Mouse (Mus musculus) limb, embryonic 15.5 days (tissue): ENCODE measurements at regions not wholly inside any gene's neighbourhood (a gene's known extent, or its start where the extent isn't known, plus 50 kb on each side); places are given as distances from the start of the nearest gene placed in this dataset.

Experiments used
- ATAC-seq: fragments of 200-750 bp; cut with Nextera tagmentation; 2 replicates; pipeline ENCODE4 v1.8.0; 2017; ENCODE audit warnings: low read depth, moderate TSS enrichment; ENCODE audit not compliant: insufficient number of reproducible peaks, low FRiP score, low TSS enrichment
- H3K27ac ChIP-seq: fragments of 300-500 bp; sonication (generic); 2 replicates; pipeline ENCODE4 v1.5.1; 2015; ENCODE audit warnings: moderate library complexity, mild to moderate bottlenecking, inconsistent platforms
- H3K27me3 ChIP-seq: fragments of 300-500 bp; sonication (generic); 2 replicates; pipeline ENCODE4 v1.6.1; 2015; ENCODE audit warnings: inconsistent platforms
- H3K36me3 ChIP-seq: fragments of 300-500 bp; sonication (generic); 2 replicates; pipeline ENCODE4 v1.6.1; 2015; ENCODE audit warnings: inconsistent platforms
- H3K4me1 ChIP-seq: fragments of 300-500 bp; sonication (generic); 2 replicates; pipeline ENCODE4 v1.6.1; 2015; ENCODE audit warnings: inconsistent platforms
- H3K4me2 ChIP-seq: fragments of 300-500 bp; sonication (generic); 2 replicates; pipeline ENCODE4 v1.6.1; 2015; ENCODE audit warnings: mild to moderate bottlenecking, inconsistent platforms
- H3K4me3 ChIP-seq: fragments of 300-500 bp; sonication (generic); 2 replicates; pipeline ENCODE4 v1.5.1; 2015; ENCODE audit warnings: mild to moderate bottlenecking, inconsistent platforms
- H3K9ac ChIP-seq: fragments of 300-500 bp; sonication (generic); 2 replicates; pipeline ENCODE4 v1.6.1; 2015; ENCODE audit warnings: inconsistent platforms
- H3K9me3 ChIP-seq: fragments of 300-500 bp; sonication (generic); 2 replicates; pipeline ENCODE4 v1.6.1; 2016; ENCODE audit warnings: inconsistent platforms
- WGBS: fragments of 180-500 bp; shearing (Covaris S2); methylation state at CpG from one replicate; pipeline ENCODE4 v1.1.7; 2015; 5-methylcytosine and 5-hydroxymethylcytosine counted together

- 26% methylated on average over 3 of the region's 3 CpGs for WGBS
- no peak overlapping the region for H3K4me3 ChIP-seq
- no peak for ATAC-seq
- H3K9me3 ChIP-seq = no peaks in the 10 kb centered on the region
- no peak overlapping the region for H3K9ac ChIP-seq
- H3K27me3 ChIP-seq = no peaks in the 10 kb centered on the region
- no peak overlapping the region for H3K4me2 ChIP-seq
- no peaks in the 10 kb centered on the region for H3K36me3 ChIP-seq
- H3K27ac ChIP-seq = no peak overlapping the region
- H3K4me1 ChIP-seq = no peaks in the 10 kb centered on the region
Measured at GRCm38 (mm10) chr12:95239158-95239779, 452.8 kb upstream of the Flrt2 start.

- no peaks in the 10 kb centered on the region for H3K4me1 ChIP-seq
- H3K4me2 ChIP-seq = no peak overlapping the region
- no peak overlapping the region for H3K4me3 ChIP-seq
- H3K36me3 ChIP-seq = no peaks in the 10 kb centered on the region
- no peaks in the 10 kb centered on the region for H3K27me3 ChIP-seq
- no peak for ATAC-seq
- 0 out of 2 replicates have a peak, but pooled peaks cover 4% of the 10 kb centered on the region for H3K9me3 ChIP-seq
- WGBS = 57% methylated on average over 3 of the region's 3 CpGs
- no peak overlapping the region for H3K9ac ChIP-seq
- H3K27ac ChIP-seq = no peak overlapping the region
Measured at GRCm38 (mm10) chr12:95267187-95267586, 424.8 kb upstream of the Flrt2 start.

GRCm38 (mm10) chr12:95305386-95305785, 386.6 kb upstream of the Flrt2 start:
- Histone ChIP-seq H3K9me3 (no peaks in the 10 kb centered on the region), H3K27ac (no peak overlapping the region), H3K4me1 (no peaks in the 10 kb centered on the region), H3K4me2 (no peak overlapping the region), H3K36me3 (no peaks in the 10 kb centered on the region), H3K9ac (no peak overlapping the region), H3K4me3 (no peak overlapping the region), H3K27me3 (no peaks in the 10 kb centered on the region)
- WGBS = 87% methylated on average over 2 of the region's 2 CpGs
- no peak for ATAC-seq

GRCm38 (mm10) chr12:95315151-95315750, 376.8 kb upstream of the Flrt2 start:
- Histone ChIP-seq H3K4me1 (no peaks in the 10 kb centered on the region), H3K27me3 (no peaks in the 10 kb centered on the region), H3K9ac (no peak overlapping the region), H3K4me2 (no peak overlapping the region), H3K27ac (no peak overlapping the region), H3K36me3 (no peaks in the 10 kb centered on the region), H3K4me3 (no peak overlapping the region), H3K9me3 (no peaks in the 10 kb centered on the region)
- ATAC-seq = no peak
- 85% methylated on average over 2 of the region's 2 CpGs for WGBS

- WGBS = 44% methylated on average over 1 of the region's 1 CpGs
- no peak overlapping the region for H3K4me2 ChIP-seq
- H3K9me3 ChIP-seq = no peaks in the 10 kb centered on the region
- no peak overlapping the region for H3K4me3 ChIP-seq
- H3K36me3 ChIP-seq = no peaks in the 10 kb centered on the region
- H3K9ac ChIP-seq = no peak overlapping the region
- no peak overlapping the region for H3K27ac ChIP-seq
- no peaks in the 10 kb centered on the region for H3K4me1 ChIP-seq
- no peaks in the 10 kb centered on the region for H3K27me3 ChIP-seq
- ATAC-seq = no peak
Measured at GRCm38 (mm10) chr12:95316820-95317219, 375.2 kb upstream of the Flrt2 start.

- ATAC-seq = no peak
- Histone ChIP-seq H3K4me2 (no peak overlapping the region), H3K4me1 (no peaks in the 10 kb centered on the region), H3K9ac (no peak overlapping the region), H3K27ac (no peak overlapping the region), H3K4me3 (no peak overlapping the region), H3K27me3 (no peaks in the 10 kb centered on the region), H3K9me3 (no peaks in the 10 kb centered on the region), H3K36me3 (no peaks in the 10 kb centered on the region)
- WGBS = 83% methylated on average over 3 of the region's 3 CpGs
Measured at GRCm38 (mm10) chr12:95321693-95322092, 370.3 kb upstream of the Flrt2 start.

- ATAC-seq = no peak
- H3K4me2 ChIP-seq = no peak overlapping the region
- no peak overlapping the region for H3K4me3 ChIP-seq
- no peak overlapping the region for H3K27ac ChIP-seq
- WGBS = 25% methylated on average over 1 of the region's 1 CpGs
- H3K9ac ChIP-seq = no peak overlapping the region
- no peaks in the 10 kb centered on the region for H3K4me1 ChIP-seq
- H3K36me3 ChIP-seq = no peaks in the 10 kb centered on the region
- no peaks in the 10 kb centered on the region for H3K9me3 ChIP-seq
- H3K27me3 ChIP-seq = no peaks in the 10 kb centered on the region
Measured at GRCm38 (mm10) chr12:95329666-95330065, 362.4 kb upstream of the Flrt2 start.

GRCm38 (mm10) chr12:95347786-95348185, 344.2 kb upstream of the Flrt2 start:
- ATAC-seq = no peak
- Histone ChIP-seq H3K27me3 (no peaks in the 10 kb centered on the region), H3K4me3 (no peak overlapping the region), H3K27ac (no peak overlapping the region), H3K4me1 (no peaks in the 10 kb centered on the region), H3K36me3 (no peaks in the 10 kb centered on the region), H3K9ac (no peak overlapping the region), H3K4me2 (no peak overlapping the region), H3K9me3 (no peaks in the 10 kb centered on the region)
- WGBS = 78% methylated on average over 5 of the region's 5 CpGs

- WGBS = 67% methylated on average over 6 of the region's 6 CpGs
- no peak for ATAC-seq
- Histone ChIP-seq H3K4me3 (no peak overlapping the region), H3K4me2 (no peak overlapping the region), H3K36me3 (no peaks in the 10 kb centered on the region), H3K4me1 (no peaks in the 10 kb centered on the region), H3K27me3 (no peaks in the 10 kb centered on the region), H3K9ac (no peak overlapping the region), H3K27ac (no peak overlapping the region), H3K9me3 (no peaks in the 10 kb centered on the region)
Measured at GRCm38 (mm10) chr12:95355151-95355550, 336.9 kb upstream of the Flrt2 start.

GRCm38 (mm10) chr12:95384248-95384964, 307.6 kb upstream of the Flrt2 start:
- Histone ChIP-seq H3K27me3 (no peaks in the 10 kb centered on the region), H3K4me1 (0 out of 2 replicates have a peak, but pooled peaks cover 3% of the 10 kb centered on the region), H3K4me3 (no peak overlapping the region), H3K4me2 (no peak overlapping the region), H3K9me3 (no peaks in the 10 kb centered on the region), H3K36me3 (no peaks in the 10 kb centered on the region), H3K27ac (no peak overlapping the region), H3K9ac (no peak overlapping the region)
- no peak for ATAC-seq
- WGBS = 21% methylated on average over 3 of the region's 3 CpGs

GRCm38 (mm10) chr12:95385688-95386087, 306.3 kb upstream of the Flrt2 start:
- no peak for ATAC-seq
- no peak overlapping the region for H3K27ac ChIP-seq
- WGBS = 30% methylated on average over 3 of the region's 3 CpGs
- H3K4me1 ChIP-seq = 0 out of 2 replicates have a peak, but pooled peaks cover 3% of the 10 kb centered on the region
- no peak overlapping the region for H3K9ac ChIP-seq
- no peak overlapping the region for H3K4me3 ChIP-seq
- H3K9me3 ChIP-seq = no peaks in the 10 kb centered on the region
- H3K36me3 ChIP-seq = no peaks in the 10 kb centered on the region
- no peak overlapping the region for H3K4me2 ChIP-seq
- no peaks in the 10 kb centered on the region for H3K27me3 ChIP-seq

GRCm38 (mm10) chr12:95388185-95388584, 303.8 kb upstream of the Flrt2 start:
- H3K27me3 ChIP-seq = no peaks in the 10 kb centered on the region
- H3K4me2 ChIP-seq = no peak overlapping the region
- WGBS = 76% methylated on average over 2 of the region's 2 CpGs
- ATAC-seq = no peak
- H3K4me1 ChIP-seq = 0 out of 2 replicates have a peak, but pooled peaks cover 3% of the 10 kb centered on the region
- no peak overlapping the region for H3K9ac ChIP-seq
- H3K9me3 ChIP-seq = no peaks in the 10 kb centered on the region
- no peak overlapping the region for H3K27ac ChIP-seq
- H3K4me3 ChIP-seq = no peak overlapping the region
- H3K36me3 ChIP-seq = no peaks in the 10 kb centered on the region
